Mouse (Mus musculus): Measurements from ENCODE around the gene Pcdh18. TPM values are rescaled to one million over a fixed set of nuclear protein-coding genes. Genes with fewer than 3 reads are reported as not detected.

The Pcdh18 gene
- polyA plus RNA-seq, 1 experiment from 2014 or later, result 11.3 TPM

DNA sequence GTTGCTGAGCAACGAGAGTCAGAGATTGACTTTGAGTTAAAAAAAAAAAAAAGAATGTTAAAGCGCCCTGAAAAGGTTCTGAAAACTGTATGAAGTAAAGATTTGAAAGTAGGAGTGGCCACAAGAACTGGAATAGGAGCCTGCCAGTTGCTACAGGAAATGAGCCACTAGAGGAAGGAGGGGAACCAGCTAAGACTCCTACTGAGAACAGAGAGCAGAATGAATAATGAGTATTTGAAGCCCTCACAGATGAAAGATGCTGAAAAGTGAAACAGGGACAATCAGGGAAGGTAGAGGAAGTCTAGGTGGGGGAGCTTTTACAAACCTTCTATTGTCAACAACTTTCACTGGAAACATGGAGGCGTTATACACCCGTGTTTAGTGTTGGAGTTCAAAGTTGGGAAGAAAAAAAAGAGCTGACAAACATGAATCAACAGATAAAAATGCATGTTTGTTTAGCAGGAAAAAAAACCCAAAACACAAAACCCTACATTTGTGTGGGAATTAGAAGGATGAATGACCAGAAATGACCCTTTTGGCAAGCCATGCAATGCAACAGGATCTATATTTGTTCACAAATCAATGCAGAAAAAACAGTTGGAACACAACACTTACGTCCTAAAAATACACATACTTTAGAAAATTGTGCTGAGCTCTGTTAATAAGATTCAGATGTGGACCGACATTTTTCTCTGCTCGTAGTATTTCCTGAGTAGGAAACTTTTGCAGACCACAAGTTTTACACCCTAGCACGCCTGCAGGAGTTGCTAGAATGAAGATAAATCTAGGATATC, 7.4 kb downstream of the Pcdh18 start:
- Histone ChIP-seq H3K4me1 (replicated peaks; ENCODE audit: control insufficient read depth, insufficient read depth) (no peaks in the 10 kb centered on the region; the same call in 1 of the 2 replicates), H3K36me3 (ENCODE audit: control insufficient read depth, insufficient read depth, low read length) (0 out of 2 replicates have a peak, but pooled peaks cover 8% of the 10 kb centered on the region), H3K27me3 (ENCODE audit: control insufficient read depth, insufficient read depth, low read length) (no peaks in the 10 kb centered on the region), H3K4me2 (replicated peaks; ENCODE audit: low read depth) (no peak overlapping the region), H3K9me3 (ENCODE audit: control insufficient read depth, low read length) (no peaks in the 10 kb centered on the region), H3K9ac (ENCODE audit: low read length) (no peak overlapping the region), H3K27ac (replicated peaks) (no peak overlapping the region), H3K4me3 (ENCODE audit: low read depth, low read length) (no peak overlapping the region)
- TF ChIP-seq CTCF (IDR thresholded peaks at IDR 0.05; ENCODE audit: low read depth) (no peak), EP300 (optimal IDR thresholded peaks at IDR 0.05) (no peak)
- WGBS, result 56% methylated on average over 8 of the region's 8 CpGs
- DNase-seq (ENCODE audit: low spot score) (no peak), ATAC-seq (ENCODE audit: low FRiP score, low TSS enrichment) (no peak)

DNA sequence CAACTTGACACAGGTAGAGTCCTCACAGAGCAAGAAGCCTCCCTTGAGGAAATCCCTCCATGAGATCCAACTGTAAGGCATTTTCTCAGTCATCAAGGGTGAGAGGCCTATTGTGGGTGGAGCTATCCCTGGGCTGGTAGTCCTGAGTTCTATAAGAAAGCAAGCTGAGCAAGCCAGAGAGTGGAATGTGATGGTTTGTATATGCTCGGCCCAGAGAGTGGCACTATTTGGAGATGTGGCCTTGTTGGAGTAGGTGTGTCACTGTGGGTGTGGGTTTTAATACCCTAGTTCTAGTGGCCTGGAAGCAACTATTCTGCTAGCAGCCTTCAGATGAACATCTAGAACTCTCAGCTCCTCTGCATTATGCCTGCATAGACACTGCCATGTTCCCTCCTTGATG, 9.1 kb downstream of the Pcdh18 start:
- Histone ChIP-seq H3K9ac (ENCODE audit: low read length) (no peak overlapping the region), H3K27ac (replicated peaks) (no peak overlapping the region), H3K36me3 (ENCODE audit: control insufficient read depth, insufficient read depth, low read length) (0 out of 2 replicates have a peak, but pooled peaks cover 11% of the 10 kb centered on the region), H3K9me3 (ENCODE audit: control insufficient read depth, low read length) (no peaks in the 10 kb centered on the region), H3K27me3 (ENCODE audit: control insufficient read depth, insufficient read depth, low read length) (no peaks in the 10 kb centered on the region), H3K4me1 (replicated peaks; ENCODE audit: control insufficient read depth, insufficient read depth) (no peaks in the 10 kb centered on the region; the same call in 1 of the 2 replicates), H3K4me3 (ENCODE audit: low read depth, low read length) (no peak overlapping the region), H3K4me2 (replicated peaks; ENCODE audit: low read depth) (no peak overlapping the region)
- DNase-seq (ENCODE audit: low spot score) (no peak), ATAC-seq (ENCODE audit: low FRiP score, low TSS enrichment) (no peak)
- no peak for TF ChIP-seq EP300 (optimal IDR thresholded peaks at IDR 0.05)
- no peak for TF ChIP-seq CTCF (IDR thresholded peaks at IDR 0.05; ENCODE audit: low read depth)
- WGBS, result 94% methylated on average over 1 of the region's 1 CpGs

DNA sequence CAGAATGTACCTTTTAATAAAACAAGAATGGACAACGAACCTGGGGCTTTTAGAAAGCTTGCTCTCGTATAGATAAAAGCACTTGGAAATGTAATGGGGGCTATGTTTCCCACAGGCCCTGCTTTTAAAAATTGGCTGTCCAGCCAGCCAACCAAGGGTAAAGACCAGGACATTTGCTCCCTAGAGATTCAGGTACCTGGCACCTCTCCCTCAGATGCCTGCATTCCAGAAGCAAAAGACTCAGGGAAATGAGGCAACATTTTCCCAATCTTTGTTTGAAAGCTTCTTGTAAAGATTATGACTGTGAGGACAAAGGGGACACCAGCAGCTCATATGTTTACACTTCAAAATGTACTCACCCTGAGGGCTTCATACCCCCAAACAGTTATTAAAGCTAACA, 18.1 kb downstream of the Pcdh18 start:
- Histone ChIP-seq H3K4me1 (replicated peaks; ENCODE audit: control insufficient read depth, insufficient read depth) (no peaks in the 10 kb centered on the region), H3K27ac (replicated peaks) (no peak overlapping the region), H3K9me3 (ENCODE audit: control insufficient read depth, low read length) (no peaks in the 10 kb centered on the region), H3K4me3 (ENCODE audit: low read depth, low read length) (no peak overlapping the region), H3K4me2 (replicated peaks; ENCODE audit: low read depth) (no peak overlapping the region), H3K9ac (ENCODE audit: low read length) (no peak overlapping the region), H3K27me3 (ENCODE audit: control insufficient read depth, insufficient read depth, low read length) (no peaks in the 10 kb centered on the region), H3K36me3 (ENCODE audit: control insufficient read depth, insufficient read depth, low read length) (no peaks in the 10 kb centered on the region)
- 51% methylated on average over 2 of the region's 2 CpGs for WGBS
- no peak for TF ChIP-seq EP300 (optimal IDR thresholded peaks at IDR 0.05)
- no peak for TF ChIP-seq CTCF (IDR thresholded peaks at IDR 0.05; ENCODE audit: low read depth)
- no peak for ATAC-seq (ENCODE audit: low FRiP score, low TSS enrichment)
- DNase-seq (ENCODE audit: low spot score), result no peak

DNA sequence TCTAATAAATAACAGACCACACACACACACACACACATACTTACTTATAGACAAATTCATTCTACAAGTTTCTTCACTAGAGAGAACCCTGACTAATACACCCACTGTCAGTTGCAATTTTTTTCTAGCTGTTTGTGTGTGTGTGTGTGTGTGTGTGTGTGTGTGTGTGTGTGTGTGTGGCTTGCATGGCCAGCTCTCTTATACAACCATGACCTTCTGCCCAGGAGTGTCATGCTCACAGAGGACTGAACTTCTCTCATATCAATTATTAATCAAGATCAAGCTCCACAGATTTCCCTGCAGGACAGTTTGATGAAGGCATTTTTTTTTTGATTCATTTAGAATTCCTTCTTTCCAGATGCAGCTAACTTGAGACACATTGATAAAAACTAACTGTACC, 18.6 kb downstream of the Pcdh18 start:
- no peak for TF ChIP-seq EP300 (optimal IDR thresholded peaks at IDR 0.05)
- TF ChIP-seq CTCF (IDR thresholded peaks at IDR 0.05; ENCODE audit: low read depth), result no peak
- Histone ChIP-seq H3K27me3 (ENCODE audit: control insufficient read depth, insufficient read depth, low read length) (no peaks in the 10 kb centered on the region), H3K4me1 (replicated peaks; ENCODE audit: control insufficient read depth, insufficient read depth) (no peaks in the 10 kb centered on the region), H3K9me3 (ENCODE audit: control insufficient read depth, low read length) (no peaks in the 10 kb centered on the region), H3K4me2 (replicated peaks; ENCODE audit: low read depth) (no peak overlapping the region), H3K27ac (replicated peaks) (no peak overlapping the region), H3K9ac (ENCODE audit: low read length) (no peak overlapping the region), H3K36me3 (ENCODE audit: control insufficient read depth, insufficient read depth, low read length) (no peaks in the 10 kb centered on the region), H3K4me3 (ENCODE audit: low read depth, low read length) (no peak overlapping the region)
- no peak for DNase-seq (ENCODE audit: low spot score)
- no peak for ATAC-seq (ENCODE audit: low FRiP score, low TSS enrichment)

DNA sequence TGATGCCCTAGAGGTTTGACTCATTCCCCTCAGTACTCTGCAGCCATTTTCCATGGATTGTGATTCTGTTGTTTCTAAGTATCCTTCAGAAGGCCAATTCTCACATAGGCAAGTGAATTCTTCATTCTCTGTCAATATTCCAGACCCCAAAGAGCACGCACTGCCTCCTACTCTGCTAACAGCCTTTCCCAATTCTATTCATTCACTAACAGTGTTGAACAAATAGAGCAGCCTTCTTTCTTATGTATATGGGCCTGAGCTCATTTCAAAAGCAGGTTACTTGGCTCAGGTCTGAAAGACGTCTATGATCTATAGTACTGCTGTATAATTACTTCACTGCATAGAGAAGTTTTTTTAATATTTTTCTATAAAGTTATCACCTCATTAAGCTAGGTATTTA, 50.6 kb downstream of the Pcdh18 start:
- no peaks in the 10 kb centered on the region for H3K36me3 ChIP-seq (ENCODE audit: control insufficient read depth, insufficient read depth, low read length)
- no peak overlapping the region for H3K4me3 ChIP-seq (ENCODE audit: low read depth, low read length)
- WGBS, result 65% methylated on average over 2 of the region's 2 CpGs
- ATAC-seq (ENCODE audit: low FRiP score, low TSS enrichment), result no peak
- H3K9me3 ChIP-seq (ENCODE audit: control insufficient read depth, low read length), result no peaks in the 10 kb centered on the region
- no peak overlapping the region for H3K9ac ChIP-seq (ENCODE audit: low read length)
- DNase-seq (ENCODE audit: low spot score), result no peak
- TF ChIP-seq EP300 (optimal IDR thresholded peaks at IDR 0.05), result no peak
- TF ChIP-seq CTCF (IDR thresholded peaks at IDR 0.05; ENCODE audit: low read depth), result no peak
- no peak overlapping the region for H3K4me2 ChIP-seq (replicated peaks; ENCODE audit: low read depth)
- no peaks in the 10 kb centered on the region for H3K4me1 ChIP-seq (replicated peaks; ENCODE audit: control insufficient read depth, insufficient read depth)
- H3K27ac ChIP-seq (replicated peaks), result no peak overlapping the region
- H3K27me3 ChIP-seq (ENCODE audit: control insufficient read depth, insufficient read depth, low read length), result no peaks in the 10 kb centered on the region

DNA sequence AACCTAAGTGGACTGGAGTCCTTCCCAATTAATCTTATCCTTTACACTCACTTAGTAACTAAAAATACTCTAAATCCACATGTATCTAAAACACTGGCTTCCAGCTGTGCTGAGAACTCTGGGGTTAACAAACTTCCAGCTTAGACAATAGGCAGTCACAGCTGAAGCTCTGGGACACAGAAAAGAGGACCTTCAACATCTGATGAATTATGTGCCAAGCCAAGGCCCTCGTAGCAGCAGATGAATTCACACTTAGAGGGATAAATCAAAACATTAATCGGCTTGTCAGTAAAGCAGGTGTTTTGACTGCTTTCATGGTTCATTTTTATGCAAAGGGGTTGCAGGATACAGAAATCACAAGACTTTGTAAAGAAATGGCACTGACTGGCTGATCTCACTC, 57.2 kb downstream of the Pcdh18 start:
- no peak overlapping the region for H3K27ac ChIP-seq (replicated peaks)
- H3K9ac ChIP-seq (ENCODE audit: low read length), result no peak overlapping the region
- no peaks in the 10 kb centered on the region for H3K36me3 ChIP-seq (ENCODE audit: control insufficient read depth, insufficient read depth, low read length)
- 35% methylated on average over 2 of the region's 2 CpGs for WGBS
- DNase-seq (ENCODE audit: low spot score) (no peak), ATAC-seq (ENCODE audit: low FRiP score, low TSS enrichment) (no peak)
- no peaks in the 10 kb centered on the region for H3K9me3 ChIP-seq (ENCODE audit: control insufficient read depth, low read length)
- H3K27me3 ChIP-seq (ENCODE audit: control insufficient read depth, insufficient read depth, low read length), result no peaks in the 10 kb centered on the region
- TF ChIP-seq EP300 (optimal IDR thresholded peaks at IDR 0.05) (no peak), CTCF (IDR thresholded peaks at IDR 0.05; ENCODE audit: low read depth) (no peak)
- no peak overlapping the region for H3K4me2 ChIP-seq (replicated peaks; ENCODE audit: low read depth)
- no peak overlapping the region for H3K4me3 ChIP-seq (ENCODE audit: low read depth, low read length)
- no peaks in the 10 kb centered on the region for H3K4me1 ChIP-seq (replicated peaks; ENCODE audit: control insufficient read depth, insufficient read depth)

All from stomach, postnatal 0 days (tissue).